Mouse (Mus musculus): Measurements from ENCODE around the gene Tarm1.
A peak's percentile ranks its signal among the peaks of the same experiment; 100 is the strongest.

Tarm1 gene

DNA sequence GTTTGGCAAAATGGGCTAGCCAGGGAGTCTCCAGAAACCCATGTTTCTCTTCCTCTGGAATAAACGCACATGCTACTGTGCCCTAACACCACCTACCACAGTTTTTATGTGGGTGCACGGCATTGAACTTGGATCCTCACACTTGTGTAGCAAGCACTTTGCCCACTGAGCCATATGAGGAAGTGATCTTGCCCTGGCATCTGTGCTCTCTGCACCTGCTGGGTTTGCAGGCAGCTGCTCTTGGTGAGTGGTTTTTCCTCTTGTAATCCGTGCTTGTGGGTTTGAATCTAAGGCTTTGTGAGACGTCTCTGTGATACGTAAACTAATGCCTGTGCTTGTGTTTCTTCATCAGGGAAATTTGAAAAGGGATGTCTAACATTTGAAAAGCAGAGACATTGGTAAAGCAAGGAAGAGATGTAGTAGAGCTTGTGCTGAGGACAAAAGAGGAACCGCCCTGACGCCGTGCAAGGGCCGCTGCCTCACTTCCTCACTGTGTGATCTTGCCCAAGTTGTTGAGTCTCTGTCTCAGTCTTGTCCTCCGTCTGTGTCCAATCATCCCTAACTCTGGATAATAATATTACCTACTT, 59.9 kb downstream of the Tarm1 start:
- peak in 1 of 2 experiments; percentile 31 for DNase-seq (ENCODE audit: low spot score in 2 of 2)

DNA sequence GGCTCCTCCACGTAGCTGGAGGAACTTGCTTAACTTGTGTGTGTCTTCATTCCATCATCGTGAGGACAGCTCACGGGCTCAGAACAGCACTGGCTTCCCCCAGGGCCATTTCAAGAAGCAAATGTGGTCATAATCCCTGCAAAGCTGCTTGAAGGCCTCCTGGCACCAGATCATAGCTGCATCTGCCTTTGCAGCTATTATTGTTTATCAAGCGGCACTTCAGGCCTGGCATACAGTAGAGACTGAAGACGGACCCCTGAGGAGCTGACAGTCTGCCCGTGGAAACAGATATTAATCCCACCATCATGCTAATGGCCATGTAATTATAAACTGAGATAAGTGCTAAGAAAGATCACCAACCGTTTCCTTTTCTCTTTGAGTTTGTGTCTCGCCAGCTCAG, 61.9 kb downstream of the Tarm1 start:
- no peak for DNase-seq (ENCODE audit: low spot score in 2 of 2)

DNA sequence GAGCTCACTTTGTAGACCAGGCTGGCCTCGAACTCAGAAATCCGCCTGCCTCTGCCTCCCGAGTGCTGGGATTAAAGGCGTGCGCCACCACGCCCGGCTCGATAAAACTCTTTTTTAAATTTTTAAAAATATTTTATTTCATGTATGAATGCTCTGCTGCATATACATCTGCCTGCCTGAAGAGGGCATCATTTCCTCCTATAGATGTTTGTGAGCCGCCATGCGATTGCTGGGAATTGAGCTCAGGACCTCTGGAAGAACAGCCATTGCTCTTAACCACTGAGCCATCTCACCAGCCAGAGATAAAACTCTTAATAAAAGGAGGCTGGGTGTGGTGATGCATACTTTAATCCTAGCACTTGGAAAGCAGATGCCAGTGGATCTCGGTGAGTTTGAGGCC, 62.4 kb downstream of the Tarm1 start:
- DNase-seq (ENCODE audit: low spot score in 2 of 2), result no peak

DNA sequence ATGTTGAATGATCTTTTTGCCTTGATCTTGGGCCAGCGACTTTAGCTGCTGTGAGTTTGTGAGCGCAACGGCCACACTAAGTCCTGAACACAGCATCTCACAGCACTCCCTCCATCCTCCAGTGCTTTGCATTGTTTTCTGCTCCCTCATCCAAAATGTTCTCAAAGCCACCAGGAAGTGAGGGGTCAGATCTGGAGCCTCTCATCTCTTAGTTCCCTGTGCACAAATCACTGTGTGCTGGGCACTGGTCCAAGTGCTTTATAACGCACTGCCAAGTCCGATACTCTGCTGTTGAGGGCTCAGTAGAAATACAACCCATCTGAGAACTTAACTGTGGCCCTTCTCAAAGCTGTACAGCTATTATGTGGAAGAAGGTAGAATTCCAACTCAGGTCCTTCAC, 64.5 kb downstream of the Tarm1 start:
- no peak for DNase-seq (ENCODE audit: low spot score in 2 of 2)

All from spleen, postnatal 14 days (tissue).